ENCODE assay signal across 19 mouse cellular contexts in genomic region chr12:86579716-86580115, GRCm38 (mm10).
"Had no signal": no experiment of that assay in that cellular context is flagged by ENCODE, and none has a peak within 500 bp of the region (broad histone marks: within the 10 kb centered on the region; RNA-seq: fewer than 3 reads in every experiment).

No protein-coding gene starts in this region.

- H3K27ac ChIP-seq: heart, adult 2 months; heart, embryonic 13.5 days; heart, embryonic 15.5 days; hindbrain, embryonic 12.5 days; limb, embryonic 13.5 days; limb, embryonic 15.5 days; liver, embryonic 12.5 days; liver, embryonic 14.5 days had no signal

- H3K36me3 ChIP-seq: heart, embryonic 13.5 days; heart, embryonic 15.5 days; hindbrain, embryonic 12.5 days; limb, embryonic 13.5 days; limb, embryonic 15.5 days; liver, embryonic 12.5 days had no signal

- H3K9me3 ChIP-seq: heart, embryonic 13.5 days; heart, embryonic 15.5 days; hindbrain, embryonic 12.5 days; limb, embryonic 13.5 days; limb, embryonic 15.5 days; liver, embryonic 12.5 days had no signal

- DNase-seq: gastrocnemius, postnatal 14 days; gastrocnemius, postnatal 36 days; heart, adult 11 months; heart, adult 2 months; heart, postnatal 14 days; heart, postnatal 36 days; kidney, postnatal 25 days; layer of hippocampus, adult 9-11 months; layer of hippocampus, postnatal 36 days had no signal

- H3K4me2 ChIP-seq: heart, embryonic 11.5 days; heart, embryonic 13.5 days; heart, embryonic 15.5 days; hindbrain, embryonic 12.5 days; limb, embryonic 13.5 days; limb, embryonic 15.5 days; liver, embryonic 12.5 days had no signal

- H3K9ac ChIP-seq: forebrain, postnatal 0 days; heart, embryonic 13.5 days; heart, embryonic 15.5 days; hindbrain, embryonic 12.5 days; limb, embryonic 13.5 days; limb, embryonic 15.5 days; liver, embryonic 12.5 days; liver, embryonic 14.5 days had no signal

- H3K4me3 ChIP-seq: heart, adult 2 months; heart, embryonic 13.5 days; heart, embryonic 15.5 days; hindbrain, embryonic 12.5 days; limb, embryonic 13.5 days; limb, embryonic 15.5 days; liver, embryonic 12.5 days had no signal

- H3K4me1 ChIP-seq: heart, embryonic 13.5 days; heart, embryonic 15.5 days; hindbrain, embryonic 12.5 days; limb, embryonic 13.5 days; limb, embryonic 15.5 days; liver, embryonic 12.5 days had no signal

- ATAC-seq: intestine, embryonic 16.5 days; liver, embryonic 12.5 days had no signal

- H3K27me3 ChIP-seq: hindbrain, embryonic 12.5 days; limb, embryonic 13.5 days; limb, embryonic 15.5 days; liver, embryonic 12.5 days had no signal
